In the genomic region with DNA sequence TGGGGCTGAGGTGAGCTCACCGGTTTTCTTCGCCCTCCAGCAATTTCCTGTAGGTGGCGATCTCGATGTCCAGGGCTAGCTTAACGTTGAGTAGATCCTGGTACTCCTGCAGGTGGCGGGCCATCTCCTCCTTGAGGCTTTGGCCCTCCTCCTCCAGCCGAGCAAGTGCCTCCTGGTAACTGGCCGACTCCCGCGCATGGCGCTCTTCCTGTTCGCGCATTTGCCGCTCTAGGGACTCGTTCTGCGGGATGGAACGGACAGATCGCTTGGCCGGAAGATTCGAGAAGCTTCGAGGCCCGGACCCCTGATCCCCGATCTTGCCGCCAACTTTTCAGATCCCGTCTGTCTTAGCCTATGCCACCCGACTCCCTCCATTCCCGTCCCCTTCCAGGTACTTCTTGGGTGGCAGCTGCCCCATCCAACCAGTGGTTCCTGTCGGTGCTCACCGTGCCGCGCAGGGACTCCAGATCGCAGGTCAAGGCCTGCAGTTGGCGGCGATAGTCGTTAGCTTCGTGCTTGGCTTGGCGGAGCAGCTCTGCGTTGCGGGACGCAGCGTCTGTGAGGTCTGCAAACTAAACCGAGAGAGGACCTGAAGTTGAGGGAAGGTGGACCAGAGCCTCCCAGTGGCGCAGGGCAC, we compare ENCODE assay signal across 8 mouse cellular contexts. TPM values are rescaled to one million over a fixed set of nuclear protein-coding genes. Genes with fewer than 3 reads are reported as not detected.
DNase-seq lines count a peak whose midpoint lies in the region; ATAC-seq and TF ChIP-seq lines count a peak whose summit lies in the region.

No protein-coding gene starts in this region.

- no peaks in the 10 kb centered on the region for H3K36me3 ChIP-seq in forebrain, embryonic 14.5 days (ENCODE audit: control insufficient read depth, insufficient read depth, low read length)
- H3K36me3 ChIP-seq in midbrain, embryonic 10.5 days = no peaks in the 10 kb centered on the region
- H3K36me3 ChIP-seq in spleen, adult 2 months (ENCODE audit: control insufficient read depth, insufficient read depth, low read length) = no peaks in the 10 kb centered on the region

- TF ChIP-seq POLR2A in spleen, adult 2 months (IDR thresholded peaks at IDR 0.05; ENCODE audit: low read depth, low read length) = no peak

- H3K4me2 ChIP-seq in forebrain, embryonic 14.5 days (ENCODE audit: low read length) = peak overlapping the region; percentile 42

- peaks cover 6% of the 10 kb centered on the region; the same call in 1 of the 2 replicates for H3K4me1 ChIP-seq in forebrain, embryonic 14.5 days (ENCODE audit: control insufficient read depth, insufficient read depth, low read length)
- H3K4me1 ChIP-seq in midbrain, embryonic 10.5 days = peaks cover 16% of the 10 kb centered on the region
- peaks cover 2% of the 10 kb centered on the region; the same call in 1 of the 2 replicates for H3K4me1 ChIP-seq in spleen, adult 2 months (ENCODE audit: control insufficient read depth, insufficient read depth, insufficient read length)

- ATAC-seq in forebrain, embryonic 14.5 days = peak; percentile 44; the same call in 1 of the 2 replicates
- peak; percentile 91 to 92 for ATAC-seq in hematopoietic stem cell, adult 5-6 weeks (replicated peaks in 1 of 2; ENCODE audit: insufficient read depth in 1 of 2, low FRiP score in 2 of 2, low TSS enrichment in 1 of 2, low read depth in 1 of 2, poor library complexity in 2 of 2, severe bottlenecking in 2 of 2)

- intact Hi-C loops in left cerebral cortex, postnatal 4 days (cut with DNase I) = loop anchor here (2.0 kb wide), 1 partner anchor 100 kb away; no protein-coding TSS in a partner anchor

- 5% methylated on average over 43 of the region's 43 CpGs for WGBS in forebrain, embryonic 14.5 days
- WGBS in midbrain, embryonic 10.5 days = 3% methylated on average over 43 of the region's 43 CpGs
- WGBS in spleen, adult 2 months = 6% methylated on average over 43 of the region's 43 CpGs

- H3K9ac ChIP-seq in forebrain, embryonic 14.5 days (ENCODE audit: low read length) = peak overlapping the region; percentile 40

- DNase-seq in WW6 (ENCODE audit: low read depth, low spot score) (peak; percentile 83), adipocyte (ENCODE audit: low spot score) (no peak)
- DNase-seq in cerebellum, adult 11-12 months = peak; percentile 74
- peak; percentile 64 for DNase-seq in forebrain, embryonic 14.5 days (ENCODE audit: low spot score)
- DNase-seq in left cerebral cortex, postnatal 4 days = peak; percentile 81
- DNase-seq in midbrain, embryonic 10.5 days (ENCODE audit: low spot score) = peak; percentile 68
- peak; percentile 49 to 62 for DNase-seq in spleen, adult 2 months (ENCODE audit: low read depth in 1 of 2, low spot score in 2 of 2)

- no peak overlapping the region for H3K27ac ChIP-seq in forebrain, embryonic 14.5 days (ENCODE audit: low read depth, low read length)
- H3K27ac ChIP-seq in midbrain, embryonic 10.5 days (replicated peaks) = peak overlapping the region; percentile 67
- no peak overlapping the region for H3K27ac ChIP-seq in spleen, adult 2 months (ENCODE audit: insufficient read depth, low read length)

- peaks cover 19% of the 10 kb centered on the region for H3K27me3 ChIP-seq in forebrain, embryonic 14.5 days (replicated peaks; ENCODE audit: control insufficient read depth, insufficient read depth, low read length)
- H3K27me3 ChIP-seq in midbrain, embryonic 10.5 days (ENCODE audit: low read depth, poor library complexity, severe bottlenecking) = peaks cover 74% of the 10 kb centered on the region
- no peaks in the 10 kb centered on the region for H3K27me3 ChIP-seq in spleen, adult 2 months (ENCODE audit: control insufficient read depth, insufficient read depth, low read length)

- H3K9me3 ChIP-seq in forebrain, embryonic 14.5 days (replicated peaks; ENCODE audit: control insufficient read depth, low read length) = no peaks in the 10 kb centered on the region
- H3K9me3 ChIP-seq in midbrain, embryonic 10.5 days (replicated peaks) = no peaks in the 10 kb centered on the region

- TF ChIP-seq CTCF in spleen, adult 2 months (IDR thresholded peaks at IDR 0.05; ENCODE audit: extremely low read depth, insufficient read depth, insufficient read length, insufficient replicate concordance) = peak; percentile 76; the same call in 1 of the 2 replicates

- peak overlapping the region; percentile 13; the same call in 1 of the 2 replicates for H3K4me3 ChIP-seq in forebrain, embryonic 14.5 days (ENCODE audit: low read depth, low read length)
- H3K4me3 ChIP-seq in midbrain, embryonic 10.5 days = peak overlapping the region; percentile 45
- peak overlapping the region; percentile 49 for H3K4me3 ChIP-seq in spleen, adult 2 months (ENCODE audit: extremely low read depth, insufficient read depth, insufficient read length)

RNA-seq across cellular contexts. Expression of a gene that starts 7.6 kb away (rescaled TPM):
- 0.23 and 0.37 TPM in 2 replicates for polyA plus RNA-seq in forebrain, embryonic 14.5 days (2014; fragmentation: Nextera tagmentation; extraction: Ambion mirVana)
- total RNA-seq in hematopoietic stem cell, adult 5-6 weeks (2017) = 0.55 TPM in 1 of 2 replicates, not detected in the other
- 10 to 100 TPM; 37.2 to 56.0 TPM for total RNA-seq in left cerebral cortex, postnatal 4 days (2021)
- polyA plus RNA-seq in midbrain, embryonic 10.5 days (2016; fragmentation: Nextera tagmentation; extraction: Ambion mirVana) = 0.05 and 0.09 TPM in 2 replicates
- 1.7 and 1.8 TPM in 2 replicates for polyA plus RNA-seq in spleen, adult 2 months (2012; rRNA removed)

RNA-seq across cellular contexts. Expression of a gene that starts 8.2 kb away (rescaled TPM):
- polyA plus RNA-seq in forebrain, embryonic 14.5 days (2014; fragmentation: Nextera tagmentation; extraction: Ambion mirVana) = 0.19 TPM in 1 of 2 replicates, not detected in the other
- not detected in 2 replicates for total RNA-seq in hematopoietic stem cell, adult 5-6 weeks (2017)
- total RNA-seq in left cerebral cortex, postnatal 4 days (2021) = not detected
- not detected in 2 replicates for polyA plus RNA-seq in midbrain, embryonic 10.5 days (2016; fragmentation: Nextera tagmentation; extraction: Ambion mirVana)
- not detected in 2 replicates for polyA plus RNA-seq in spleen, adult 2 months (2012; rRNA removed)

RNA-seq across cellular contexts. Expression of a gene that starts 12.1 kb away (rescaled TPM):
- polyA plus RNA-seq in forebrain, embryonic 14.5 days (2014; fragmentation: Nextera tagmentation; extraction: Ambion mirVana) = 2.6 and 2.8 TPM in 2 replicates
- total RNA-seq in hematopoietic stem cell, adult 5-6 weeks (2017) = 1.5 TPM in 1 of 2 replicates, not detected in the other
- total RNA-seq in left cerebral cortex, postnatal 4 days (2021) = under 1 TPM; 0.48 to 0.95 TPM
- polyA plus RNA-seq in midbrain, embryonic 10.5 days (2016; fragmentation: Nextera tagmentation; extraction: Ambion mirVana) = 2.2 and 2.7 TPM in 2 replicates
- polyA plus RNA-seq in spleen, adult 2 months (2012; rRNA removed) = 0.12 TPM in 1 of 2 replicates, not detected in the other

RNA-seq across cellular contexts. Expression of a gene that starts 12.3 kb away (rescaled TPM):
- polyA plus RNA-seq in forebrain, embryonic 14.5 days (2014; fragmentation: Nextera tagmentation; extraction: Ambion mirVana) = 150 and 168 TPM in 2 replicates
- total RNA-seq in hematopoietic stem cell, adult 5-6 weeks (2017) = 116 and 122 TPM in 2 replicates
- 100 to 1,000 TPM; 113 to 125 TPM for total RNA-seq in left cerebral cortex, postnatal 4 days (2021)
- polyA plus RNA-seq in midbrain, embryonic 10.5 days (2016; fragmentation: Nextera tagmentation; extraction: Ambion mirVana) = 334 and 339 TPM in 2 replicates
- 119 and 134 TPM in 2 replicates for polyA plus RNA-seq in spleen, adult 2 months (2012; rRNA removed)

RNA-seq across cellular contexts. Expression of a gene that starts 31.8 kb away (rescaled TPM):
- polyA plus RNA-seq in forebrain, embryonic 14.5 days (2014; fragmentation: Nextera tagmentation; extraction: Ambion mirVana) = 4.3 and 5.1 TPM in 2 replicates
- 18.7 and 19.4 TPM in 2 replicates for total RNA-seq in hematopoietic stem cell, adult 5-6 weeks (2017)
- 1 to 10 TPM; 3.7 to 4.1 TPM for total RNA-seq in left cerebral cortex, postnatal 4 days (2021)
- polyA plus RNA-seq in midbrain, embryonic 10.5 days (2016; fragmentation: Nextera tagmentation; extraction: Ambion mirVana) = 12.4 and 14.0 TPM in 2 replicates
- 7.0 and 8.9 TPM in 2 replicates for polyA plus RNA-seq in spleen, adult 2 months (2012; rRNA removed)
